Mouse (Mus musculus): Measurements from ENCODE around the gene Stk4.

DNA sequence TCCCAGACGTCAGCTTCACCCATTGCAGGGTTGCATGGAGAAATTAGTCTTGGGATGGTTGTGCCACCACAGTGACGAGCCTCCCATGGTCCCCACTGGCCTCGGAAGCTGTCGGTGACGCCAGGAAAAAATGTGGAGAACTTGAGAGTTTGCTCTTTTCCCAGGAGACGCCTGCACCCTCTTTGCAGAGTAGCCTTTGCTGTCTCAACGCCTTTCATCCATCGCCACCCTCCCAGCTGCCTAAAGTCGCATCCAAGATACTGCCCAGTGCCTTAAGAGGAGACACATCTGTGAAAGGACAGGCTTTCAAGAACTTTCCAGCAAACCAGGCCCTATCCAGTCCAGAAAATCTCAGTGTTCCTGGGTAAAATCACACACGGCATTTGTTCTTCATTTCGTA lies 82.2 kb downstream of the Stk4 start:
- no peak for TF ChIP-seq CTCF (IDR thresholded peaks at IDR 0.05; ENCODE audit: extremely low read depth, insufficient read length, insufficient replicate concordance, low read depth, low read length)
- TF ChIP-seq POLR2A (IDR thresholded peaks at IDR 0.05; ENCODE audit: low read depth, low read length): no peak
